Mouse (Mus musculus): ENCODE results near the gene Slc5a4a. TPM values are rescaled to one million over a fixed set of nuclear protein-coding genes. Genes with fewer than 3 reads are reported as not detected.

The Slc5a4a gene
- polyA plus RNA-seq, 1 experiment from 2014 or later: not detected

DNA sequence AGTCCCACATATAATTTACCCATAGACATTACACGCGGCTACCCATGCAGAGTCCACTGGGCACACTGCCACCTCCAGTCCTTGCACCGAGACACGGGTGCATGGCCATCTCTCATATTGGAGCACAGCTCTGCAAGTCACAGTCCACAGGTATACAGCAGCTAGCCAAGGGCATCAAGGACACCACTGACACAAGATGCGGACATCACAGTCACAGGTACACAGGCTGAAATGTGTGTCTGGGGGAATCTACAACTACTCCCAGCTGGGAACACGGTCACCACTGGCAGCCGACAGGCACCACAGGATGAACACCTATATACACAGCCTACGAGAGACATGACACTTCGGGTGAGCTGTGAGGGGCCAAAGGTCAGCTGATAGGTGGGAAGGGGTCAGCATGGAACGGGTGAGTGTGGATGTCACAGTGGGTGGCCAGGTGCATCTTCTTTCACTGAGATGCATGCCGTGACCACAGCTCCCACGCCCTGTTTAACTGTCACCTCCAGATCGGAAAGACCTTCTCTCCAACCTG is 60.1 kb downstream of the Slc5a4a start:
- ATAC-seq (ENCODE audit: insufficient number of reproducible peaks, insufficient read depth, low FRiP score, low read depth): no peak
- no peak overlapping the region for H3K9ac ChIP-seq (replicated peaks; ENCODE audit: low read depth, low read length)
- peaks cover 7% of the 10 kb centered on the region; the same call in 1 of the 2 replicates for H3K36me3 ChIP-seq (ENCODE audit: control insufficient read depth, insufficient read depth, low read length)
- no peak overlapping the region for H3K4me3 ChIP-seq (ENCODE audit: low read depth, low read length)
- H3K9me3 ChIP-seq (ENCODE audit: control insufficient read depth, low read depth, low read length): no peaks in the 10 kb centered on the region
- no peaks in the 10 kb centered on the region for H3K4me1 ChIP-seq (ENCODE audit: control insufficient read depth, insufficient read depth, low read length)
- H3K27ac ChIP-seq (ENCODE audit: low read length): no peak overlapping the region
- H3K4me2 ChIP-seq (replicated peaks; ENCODE audit: low read depth, low read length): no peak overlapping the region
- no peaks in the 10 kb centered on the region for H3K27me3 ChIP-seq (ENCODE audit: control insufficient read depth, insufficient read depth, low read length)
- WGBS: 86% methylated on average over 13 of the region's 13 CpGs

DNA sequence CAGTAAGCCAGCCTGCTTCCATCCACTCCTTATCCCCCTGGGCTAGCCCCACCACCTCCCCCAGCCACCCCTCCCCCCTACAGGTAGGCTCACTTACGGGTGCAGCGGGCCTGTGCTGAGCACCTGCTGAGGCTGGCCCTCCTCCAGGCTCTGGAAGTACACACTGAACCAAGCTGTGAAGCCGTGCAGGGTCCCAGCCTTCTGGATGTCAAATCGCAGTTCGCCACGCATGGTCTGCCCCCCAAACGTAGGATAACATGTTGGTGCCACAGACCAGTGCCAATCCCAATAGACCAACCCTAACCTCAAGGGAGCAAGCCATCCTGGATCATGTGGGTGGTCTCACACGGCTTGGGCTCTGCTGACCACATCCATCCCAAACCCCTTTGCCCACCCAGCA is 62.0 kb downstream of the Slc5a4a start:
- no peaks in the 10 kb centered on the region for H3K27me3 ChIP-seq (ENCODE audit: control insufficient read depth, insufficient read depth, low read length)
- H3K36me3 ChIP-seq (ENCODE audit: control insufficient read depth, insufficient read depth, low read length): peaks cover 8% of the 10 kb centered on the region; the same call in 1 of the 2 replicates
- WGBS: 91% methylated on average over 8 of the region's 8 CpGs
- peaks cover under 1% of the 10 kb centered on the region; the same call in 1 of the 2 replicates for H3K9me3 ChIP-seq (ENCODE audit: control insufficient read depth, low read depth, low read length)
- no peaks in the 10 kb centered on the region for H3K4me1 ChIP-seq (ENCODE audit: control insufficient read depth, insufficient read depth, low read length)
- no peak overlapping the region for H3K4me3 ChIP-seq (ENCODE audit: low read depth, low read length)
- no peak overlapping the region for H3K4me2 ChIP-seq (replicated peaks; ENCODE audit: low read depth, low read length)
- no peak overlapping the region for H3K9ac ChIP-seq (replicated peaks; ENCODE audit: low read depth, low read length)
- no peak for ATAC-seq (ENCODE audit: insufficient number of reproducible peaks, insufficient read depth, low FRiP score, low read depth)
- H3K27ac ChIP-seq (ENCODE audit: low read length): no peak overlapping the region

DNA sequence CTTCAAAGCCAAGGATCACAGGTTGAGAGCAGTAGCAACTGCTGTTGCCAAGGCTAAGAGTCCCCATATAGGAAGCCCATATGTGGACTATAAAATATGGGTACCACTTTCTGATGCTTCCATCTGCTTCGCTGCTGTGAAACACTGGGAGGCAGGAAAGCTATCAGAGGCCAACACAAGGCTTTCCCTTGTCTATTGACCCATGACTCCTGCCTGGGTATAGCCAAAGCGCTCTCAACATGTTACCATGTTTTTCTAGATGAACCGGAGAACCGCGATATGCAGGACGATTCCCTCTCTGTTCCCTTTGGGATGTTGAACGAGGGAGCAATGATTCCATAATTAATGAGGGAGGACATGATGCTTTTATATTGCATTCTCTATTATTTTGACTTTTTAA is 63.6 kb downstream of the Slc5a4a start:
- Histone ChIP-seq H3K27ac (ENCODE audit: low read length) (no peak overlapping the region), H3K4me1 (ENCODE audit: control insufficient read depth, insufficient read depth, low read length) (no peaks in the 10 kb centered on the region), H3K4me2 (replicated peaks; ENCODE audit: low read depth, low read length) (no peak overlapping the region), H3K4me3 (ENCODE audit: low read depth, low read length) (no peak overlapping the region), H3K9ac (replicated peaks; ENCODE audit: low read depth, low read length) (no peak overlapping the region), H3K9me3 (ENCODE audit: control insufficient read depth, low read depth, low read length) (peaks cover 9% of the 10 kb centered on the region; the same call in 1 of the 2 replicates), H3K27me3 (ENCODE audit: control insufficient read depth, insufficient read depth, low read length) (no peaks in the 10 kb centered on the region), H3K36me3 (ENCODE audit: control insufficient read depth, insufficient read depth, low read length) (peaks cover 22% of the 10 kb centered on the region; the same call in 1 of the 2 replicates)
- WGBS: 96% methylated on average over 7 of the region's 7 CpGs
- ATAC-seq (ENCODE audit: insufficient number of reproducible peaks, insufficient read depth, low FRiP score, low read depth): no peak

DNA sequence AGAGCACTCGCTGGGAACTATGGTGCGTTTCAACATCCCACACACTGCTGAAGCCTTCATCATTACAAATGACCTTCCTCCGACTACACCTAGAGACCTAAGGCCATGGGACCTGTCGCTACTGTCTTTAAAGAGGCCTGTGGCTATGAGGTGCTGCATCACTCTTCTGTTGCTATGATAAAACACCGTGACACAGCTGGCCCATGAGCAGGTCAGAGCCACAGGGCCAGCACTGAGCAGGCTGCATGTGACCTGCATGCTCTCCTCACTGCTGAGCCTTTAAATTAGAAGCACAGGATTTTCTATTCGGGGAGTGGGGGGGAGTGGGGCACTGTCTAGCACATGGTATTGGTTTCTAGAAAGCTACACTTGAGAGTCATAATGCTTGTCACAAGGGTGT is 64.9 kb downstream of the Slc5a4a start:
- Histone ChIP-seq H3K9me3 (ENCODE audit: control insufficient read depth, low read depth, low read length) (peaks cover 9% of the 10 kb centered on the region; the same call in 1 of the 2 replicates), H3K27me3 (ENCODE audit: control insufficient read depth, insufficient read depth, low read length) (no peaks in the 10 kb centered on the region), H3K4me1 (ENCODE audit: control insufficient read depth, insufficient read depth, low read length) (no peaks in the 10 kb centered on the region), H3K27ac (ENCODE audit: low read length) (no peak overlapping the region), H3K4me2 (replicated peaks; ENCODE audit: low read depth, low read length) (no peak overlapping the region), H3K9ac (replicated peaks; ENCODE audit: low read depth, low read length) (no peak overlapping the region), H3K4me3 (ENCODE audit: low read depth, low read length) (no peak overlapping the region), H3K36me3 (ENCODE audit: control insufficient read depth, insufficient read depth, low read length) (peaks cover 25% of the 10 kb centered on the region; the same call in 1 of the 2 replicates)
- no peak for ATAC-seq (ENCODE audit: insufficient number of reproducible peaks, insufficient read depth, low FRiP score, low read depth)
- WGBS: 90% methylated on average over 6 of the region's 6 CpGs

DNA sequence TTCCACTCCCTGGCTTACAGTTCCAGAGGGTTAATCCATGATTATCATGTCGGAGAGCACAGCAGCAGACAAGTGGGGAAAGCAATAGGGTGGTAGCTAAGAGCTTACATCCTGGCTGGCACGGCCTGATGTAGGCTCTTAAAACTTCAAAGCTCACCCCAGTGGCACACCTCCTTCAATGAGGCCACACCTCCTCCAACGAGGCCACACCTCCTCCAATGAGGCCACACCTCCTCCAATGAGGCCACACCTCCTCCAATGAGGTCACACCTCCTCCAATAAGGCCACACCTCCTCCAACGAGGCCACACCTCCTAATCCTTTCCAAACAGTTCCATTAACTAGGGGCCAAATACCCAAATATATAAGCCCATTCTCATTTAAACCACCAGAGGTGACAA is 66.9 kb downstream of the Slc5a4a start:
- no peak overlapping the region for H3K27ac ChIP-seq (ENCODE audit: low read length)
- WGBS: 88% methylated on average over 4 of the region's 4 CpGs
- H3K36me3 ChIP-seq (ENCODE audit: control insufficient read depth, insufficient read depth, low read length): peaks cover 31% of the 10 kb centered on the region; the same call in 1 of the 2 replicates

DNA sequence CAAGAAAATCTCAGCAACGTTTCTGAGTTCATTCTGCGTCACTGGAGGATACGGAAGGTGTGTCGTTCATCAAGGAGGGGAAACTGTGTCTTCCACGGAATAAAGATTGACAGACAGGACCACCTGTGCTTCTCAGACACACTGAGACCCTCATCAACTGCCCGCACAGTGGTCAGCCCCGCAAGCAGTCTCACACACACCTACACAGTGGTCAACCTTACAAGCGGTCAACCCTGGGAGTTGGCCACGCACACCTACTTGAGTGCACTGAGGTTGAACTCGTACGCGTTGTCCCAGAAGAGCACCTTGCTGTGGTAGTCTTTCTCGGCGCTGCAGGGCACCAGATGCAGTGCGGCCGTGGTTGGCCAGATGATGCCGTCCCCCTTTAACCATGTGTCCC is 69.8 kb downstream of the Slc5a4a start:
- no peak overlapping the region for H3K4me2 ChIP-seq (replicated peaks; ENCODE audit: low read depth, low read length)
- WGBS: 96% methylated on average over 17 of the region's 17 CpGs
- H3K36me3 ChIP-seq (ENCODE audit: control insufficient read depth, insufficient read depth, low read length): peaks cover 38% of the 10 kb centered on the region; the same call in 1 of the 2 replicates

More for the DNA sequence above, 66.9 kb downstream of the Slc5a4a start:
- peaks cover 9% of the 10 kb centered on the region; the same call in 1 of the 2 replicates for H3K9me3 ChIP-seq (ENCODE audit: control insufficient read depth, low read depth, low read length)
- no peak for ATAC-seq (ENCODE audit: insufficient number of reproducible peaks, insufficient read depth, low FRiP score, low read depth)
- H3K4me2 ChIP-seq (replicated peaks; ENCODE audit: low read depth, low read length): no peak overlapping the region
- no peak overlapping the region for H3K4me3 ChIP-seq (ENCODE audit: low read depth, low read length)
- H3K4me1 ChIP-seq (ENCODE audit: control insufficient read depth, insufficient read depth, low read length): no peaks in the 10 kb centered on the region
- no peak overlapping the region for H3K9ac ChIP-seq (replicated peaks; ENCODE audit: low read depth, low read length)
- H3K27me3 ChIP-seq (ENCODE audit: control insufficient read depth, insufficient read depth, low read length): no peaks in the 10 kb centered on the region

DNA sequence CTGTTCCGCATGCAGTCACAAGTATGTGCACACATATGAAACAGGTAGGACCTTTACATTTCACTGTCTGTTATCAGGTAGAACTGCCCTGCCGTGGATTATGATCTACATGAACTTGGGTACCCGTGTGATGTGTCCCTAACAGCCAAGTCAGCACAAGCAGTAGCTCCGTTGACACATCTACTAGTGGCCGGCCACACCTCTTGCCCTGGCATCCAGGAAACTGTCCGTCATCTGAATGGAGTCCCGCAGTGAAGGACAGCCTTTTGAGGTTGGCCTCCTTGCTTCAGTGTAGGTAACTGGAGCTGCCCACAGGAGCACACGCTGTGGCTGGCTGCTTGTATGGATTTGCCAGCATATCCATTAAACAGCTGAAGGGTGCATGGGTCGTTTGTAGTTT is 71.0 kb downstream of the Slc5a4a start:
- WGBS: 81% methylated on average over 9 of the region's 9 CpGs
- peaks cover 38% of the 10 kb centered on the region; the same call in 1 of the 2 replicates for H3K36me3 ChIP-seq (ENCODE audit: control insufficient read depth, insufficient read depth, low read length)
- H3K4me2 ChIP-seq (replicated peaks; ENCODE audit: low read depth, low read length): no peak overlapping the region
- peaks cover 9% of the 10 kb centered on the region; the same call in 1 of the 2 replicates for H3K9me3 ChIP-seq (ENCODE audit: control insufficient read depth, low read depth, low read length)
- H3K27ac ChIP-seq (ENCODE audit: low read length): no peak overlapping the region
- H3K4me1 ChIP-seq (ENCODE audit: control insufficient read depth, insufficient read depth, low read length): no peaks in the 10 kb centered on the region
- H3K9ac ChIP-seq (replicated peaks; ENCODE audit: low read depth, low read length): no peak overlapping the region
- H3K4me3 ChIP-seq (ENCODE audit: low read depth, low read length): no peak overlapping the region
- no peak for ATAC-seq (ENCODE audit: insufficient number of reproducible peaks, insufficient read depth, low FRiP score, low read depth)
- H3K27me3 ChIP-seq (ENCODE audit: control insufficient read depth, insufficient read depth, low read length): no peaks in the 10 kb centered on the region

More for the DNA sequence above, 69.8 kb downstream of the Slc5a4a start:
- Histone ChIP-seq H3K4me3 (ENCODE audit: low read depth, low read length) (no peak overlapping the region), H3K9ac (replicated peaks; ENCODE audit: low read depth, low read length) (no peak overlapping the region), H3K27me3 (ENCODE audit: control insufficient read depth, insufficient read depth, low read length) (no peaks in the 10 kb centered on the region), H3K4me1 (ENCODE audit: control insufficient read depth, insufficient read depth, low read length) (no peaks in the 10 kb centered on the region), H3K27ac (ENCODE audit: low read length) (no peak overlapping the region), H3K9me3 (ENCODE audit: control insufficient read depth, low read depth, low read length) (peaks cover 9% of the 10 kb centered on the region; the same call in 1 of the 2 replicates)
- no peak for ATAC-seq (ENCODE audit: insufficient number of reproducible peaks, insufficient read depth, low FRiP score, low read depth)

DNA sequence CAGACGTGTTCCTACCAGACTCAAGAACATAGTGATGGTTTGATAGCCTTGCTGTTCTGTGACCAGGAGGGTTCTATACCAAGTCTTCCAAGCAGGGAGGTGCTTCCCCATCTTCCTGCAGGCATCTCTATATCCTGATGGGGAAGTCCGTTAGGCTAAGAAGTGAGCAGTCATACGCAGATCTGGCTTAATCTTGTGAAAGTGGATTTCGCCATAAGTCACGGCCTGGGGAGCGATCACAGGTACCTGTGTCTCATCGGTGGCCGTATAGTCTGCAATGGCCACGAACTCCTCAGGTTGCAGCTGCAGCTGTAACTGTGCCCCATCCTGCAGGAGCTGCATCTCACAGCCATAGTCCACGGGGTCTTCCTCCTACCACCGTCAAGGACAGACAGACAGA is 78.7 kb downstream of the Slc5a4a start:
- Histone ChIP-seq H3K27me3 (ENCODE audit: control insufficient read depth, insufficient read depth, low read length) (no peaks in the 10 kb centered on the region), H3K4me2 (replicated peaks; ENCODE audit: low read depth, low read length) (no peak overlapping the region), H3K27ac (ENCODE audit: low read length) (no peak overlapping the region), H3K4me3 (ENCODE audit: low read depth, low read length) (no peak overlapping the region), H3K36me3 (ENCODE audit: control insufficient read depth, insufficient read depth, low read length) (peaks cover 13% of the 10 kb centered on the region), H3K9me3 (ENCODE audit: control insufficient read depth, low read depth, low read length) (no peaks in the 10 kb centered on the region), H3K9ac (replicated peaks; ENCODE audit: low read depth, low read length) (no peak overlapping the region), H3K4me1 (ENCODE audit: control insufficient read depth, insufficient read depth, low read length) (no peaks in the 10 kb centered on the region)
- no peak for ATAC-seq (ENCODE audit: insufficient number of reproducible peaks, insufficient read depth, low FRiP score, low read depth)
- WGBS: 91% methylated on average over 11 of the region's 11 CpGs

DNA sequence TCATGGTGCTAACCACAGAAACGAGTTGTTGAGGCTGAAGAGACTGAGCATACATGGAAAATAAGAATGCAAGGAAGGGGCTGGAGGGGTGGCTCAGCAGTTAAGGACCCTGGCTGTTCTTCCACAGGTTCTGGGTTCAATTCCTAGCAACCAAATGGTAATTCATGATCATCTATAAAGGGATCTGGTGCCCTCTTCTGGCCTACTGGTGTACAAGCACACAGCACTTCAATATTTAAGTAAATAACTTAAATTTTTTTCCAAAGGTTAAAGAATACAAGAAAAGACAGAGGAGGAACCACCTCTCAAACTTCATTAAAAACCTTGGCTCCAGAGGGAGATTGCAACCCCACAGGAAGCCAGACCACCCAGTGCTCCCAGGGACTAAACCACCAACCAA is 82.4 kb downstream of the Slc5a4a start:
- no peak for ATAC-seq (ENCODE audit: insufficient number of reproducible peaks, insufficient read depth, low FRiP score, low read depth)
- Histone ChIP-seq H3K36me3 (ENCODE audit: control insufficient read depth, insufficient read depth, low read length) (peaks cover 4% of the 10 kb centered on the region; the same call in 1 of the 2 replicates), H3K9me3 (ENCODE audit: control insufficient read depth, low read depth, low read length) (no peaks in the 10 kb centered on the region), H3K4me1 (ENCODE audit: control insufficient read depth, insufficient read depth, low read length) (no peaks in the 10 kb centered on the region), H3K9ac (replicated peaks; ENCODE audit: low read depth, low read length) (no peak overlapping the region), H3K27ac (ENCODE audit: low read length) (no peak overlapping the region), H3K27me3 (ENCODE audit: control insufficient read depth, insufficient read depth, low read length) (no peaks in the 10 kb centered on the region), H3K4me3 (ENCODE audit: low read depth, low read length) (no peak overlapping the region), H3K4me2 (replicated peaks; ENCODE audit: low read depth, low read length) (no peak overlapping the region)
- WGBS: 83% methylated on average over 1 of the region's 1 CpGs

Measured in stomach, embryonic 14.5 days (tissue).